Mouse (Mus musculus) forelimb bud, embryonic 11.5 days (tissue): ENCODE measurements around the gene Klra1.
"Not testable (repeated sequence)": the region's sequence is repeated elsewhere in the genome, so short reads cannot be mapped to it uniquely, and the experiment has no call there.

Source experiments
- DNase-seq: peaks from one replicate; pipeline ENCODE4 v3.0.0-alpha.2; 2012; ENCODE audit warnings: low read depth, low spot score

Klra1 gene

GRCm38 (mm10) chr6:130386750-130387149, at the start of gene Klra1:
Klra1 (minus strand) TSS chr6:130386874.
- DNase-seq = no peak

GRCm38 (mm10) chr6:130429511-130429910, 42.8 kb upstream of the Klra1 start:
- DNase-seq = no peak

GRCm38 (mm10) chr6:130419158-130419557, 32.5 kb upstream of the Klra1 start:
- no peak for DNase-seq

- DNase-seq = no peak
Measured at GRCm38 (mm10) chr6:130404882-130405281, 18.2 kb upstream of the Klra1 start.

- no peak for DNase-seq
Measured at GRCm38 (mm10) chr6:130385803-130386202, 871 bp downstream of the Klra1 start.

GRCm38 (mm10) chr6:130382375-130382774, 4.3 kb downstream of the Klra1 start:
- no peak for DNase-seq

- DNase-seq = not testable (repeated sequence)
Measured at GRCm38 (mm10) chr6:130345381-130345780, 41.3 kb downstream of the Klra1 start.

GRCm38 (mm10) chr6:130341973-130342372, 44.7 kb downstream of the Klra1 start:
- DNase-seq = not testable (repeated sequence)

GRCm38 (mm10) chr6:130337411-130337810, 49.3 kb downstream of the Klra1 start, which contains the start of gene Klra3:
Klra3 (minus strand) TSS chr6:130337574.
- DNase-seq = no peak
